Mouse (Mus musculus): ENCODE data around the gene Cenpp.

Gene Cenpp

DNA sequence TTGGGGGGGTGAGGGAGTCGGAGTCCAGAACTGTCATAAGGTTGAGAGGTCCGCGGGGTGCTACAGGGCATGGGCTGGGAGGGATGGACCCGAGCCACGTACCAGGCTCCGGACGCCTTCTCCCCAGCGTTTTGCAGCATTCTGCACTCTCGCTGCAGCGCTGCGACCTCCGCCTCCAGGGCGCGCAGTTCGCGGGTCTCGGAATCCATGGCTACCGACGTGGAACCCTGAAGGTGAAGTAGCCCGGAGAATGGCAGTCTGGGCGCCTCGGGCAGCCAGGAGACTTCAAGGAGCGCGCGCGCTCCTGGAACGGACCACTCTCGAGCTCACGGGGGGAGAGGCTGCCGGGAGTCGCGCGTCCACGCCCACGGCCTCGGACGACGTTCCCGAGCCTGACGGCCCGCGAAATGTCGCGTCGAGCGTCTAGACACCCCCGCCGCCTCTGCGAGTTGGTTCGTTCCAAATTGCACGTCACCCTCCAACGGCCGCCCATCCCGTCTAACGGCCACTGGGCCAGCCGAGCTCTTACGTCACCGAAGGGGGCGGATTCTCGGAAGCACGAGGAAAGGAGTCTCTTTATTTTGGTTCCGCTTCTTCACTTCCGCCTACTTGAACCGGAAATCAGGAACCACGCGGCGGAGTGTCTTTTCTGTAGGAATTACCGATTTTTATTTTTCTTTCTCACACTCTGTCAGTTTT lies at the start of gene Cenpp, which contains the start of gene Nol8:
Gene Cenpp (minus strand): TSS at position 305 of the 699 bp plus-strand sequence.
Gene Nol8 (plus strand): TSS at position 598 of the 699 bp plus-strand sequence.
- no peaks in the 10 kb centered on the region for H3K27me3 ChIP-seq (ENCODE audit: control insufficient read depth, insufficient read depth, low read length, poor library complexity, severe bottlenecking)
- DNase-seq (ENCODE audit: low read depth, low spot score): peak; percentile 100
- peaks cover 5% of the 10 kb centered on the region for H3K36me3 ChIP-seq (ENCODE audit: control insufficient read depth, insufficient read depth, low read length, poor library complexity, severe bottlenecking)

DNA sequence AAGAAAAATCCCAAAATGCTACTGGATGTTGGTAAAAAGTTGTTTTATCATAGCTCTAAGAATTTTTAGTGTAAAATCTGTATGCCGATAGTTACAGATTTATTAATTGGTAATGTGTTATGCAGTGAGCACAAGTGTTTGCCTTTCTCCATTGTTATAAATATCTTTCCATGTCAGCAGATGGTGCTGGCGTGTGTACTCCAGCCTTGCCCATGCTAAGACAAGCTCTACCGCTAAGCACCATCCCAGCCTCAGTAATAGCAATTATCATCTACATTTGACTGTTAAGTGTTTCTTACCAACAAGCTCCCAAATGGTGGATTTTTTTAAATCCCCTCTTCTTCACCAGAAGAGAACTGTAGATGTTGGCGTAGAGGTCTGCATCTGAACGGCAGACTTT lies 38.5 kb upstream of the Cenpp start:
- Histone ChIP-seq H3K36me3 (ENCODE audit: control insufficient read depth, insufficient read depth, low read length, poor library complexity, severe bottlenecking) (peaks cover 20% of the 10 kb centered on the region), H3K27me3 (ENCODE audit: control insufficient read depth, insufficient read depth, low read length, poor library complexity, severe bottlenecking) (no peaks in the 10 kb centered on the region)
- no peak for DNase-seq (ENCODE audit: low read depth, low spot score)

DNA sequence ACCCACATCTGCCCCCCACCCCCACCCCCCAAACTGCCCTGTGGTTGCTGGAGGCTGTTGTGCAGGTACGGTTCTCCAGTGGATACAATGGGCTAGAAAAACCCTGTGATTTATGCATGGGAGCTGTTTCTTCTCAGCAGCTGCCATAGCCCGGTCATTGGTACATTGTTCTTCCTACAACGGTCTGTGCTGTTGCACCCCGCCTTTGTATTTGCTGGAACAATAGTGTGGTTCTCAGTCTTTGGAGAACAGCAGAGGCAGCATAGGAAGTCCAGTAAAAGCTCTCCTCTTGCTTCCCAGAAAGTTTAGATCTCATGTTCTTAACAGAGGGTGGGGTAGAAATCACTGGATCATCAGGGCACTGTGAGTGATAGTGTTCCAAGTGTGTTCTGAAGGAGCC lies 31.7 kb upstream of the Cenpp start:
- peaks cover 2% of the 10 kb centered on the region; the same call in 1 of the 2 replicates for H3K36me3 ChIP-seq (ENCODE audit: control insufficient read depth, insufficient read depth, low read length, poor library complexity, severe bottlenecking)
- H3K27me3 ChIP-seq (ENCODE audit: control insufficient read depth, insufficient read depth, low read length, poor library complexity, severe bottlenecking): no peaks in the 10 kb centered on the region

DNA sequence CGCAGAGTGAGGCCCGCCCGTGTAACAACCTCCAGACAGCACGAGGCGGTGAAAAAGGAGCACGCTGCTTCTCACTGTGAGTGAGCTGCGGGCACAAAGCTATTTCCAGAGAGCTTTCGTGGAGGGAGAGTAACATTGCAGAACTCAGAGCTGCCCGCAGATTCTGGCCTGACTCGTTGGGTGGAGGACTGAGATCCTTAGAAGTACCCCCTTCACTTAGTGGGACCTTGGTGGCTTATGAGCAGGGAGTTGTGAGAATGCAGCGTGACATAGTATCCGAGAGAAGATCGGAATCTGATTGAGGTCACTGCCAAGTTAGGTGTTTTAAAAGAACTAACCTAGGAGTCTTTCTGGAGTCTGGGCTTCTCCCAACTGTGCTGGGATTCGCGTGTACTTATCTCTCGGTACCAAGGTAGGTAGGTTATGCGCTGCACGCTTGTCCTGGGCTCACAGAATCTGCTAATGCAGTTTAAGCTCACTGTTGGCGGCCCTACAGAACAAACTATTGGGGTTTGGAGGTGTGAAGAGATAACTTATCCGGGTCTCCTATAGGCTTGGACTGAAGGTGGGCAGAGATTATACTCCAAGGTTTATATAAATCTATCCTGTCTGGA lies 29.8 kb upstream of the Cenpp start:
- H3K27me3 ChIP-seq (ENCODE audit: control insufficient read depth, insufficient read depth, low read length, poor library complexity, severe bottlenecking): no peaks in the 10 kb centered on the region
- no peaks in the 10 kb centered on the region; the same call in 1 of the 2 replicates for H3K36me3 ChIP-seq (ENCODE audit: control insufficient read depth, insufficient read depth, low read length, poor library complexity, severe bottlenecking)
- no peak for DNase-seq (ENCODE audit: low read depth, low spot score)

More for the DNA sequence above, 31.7 kb upstream of the Cenpp start:
- no peak for DNase-seq (ENCODE audit: low read depth, low spot score)

DNA sequence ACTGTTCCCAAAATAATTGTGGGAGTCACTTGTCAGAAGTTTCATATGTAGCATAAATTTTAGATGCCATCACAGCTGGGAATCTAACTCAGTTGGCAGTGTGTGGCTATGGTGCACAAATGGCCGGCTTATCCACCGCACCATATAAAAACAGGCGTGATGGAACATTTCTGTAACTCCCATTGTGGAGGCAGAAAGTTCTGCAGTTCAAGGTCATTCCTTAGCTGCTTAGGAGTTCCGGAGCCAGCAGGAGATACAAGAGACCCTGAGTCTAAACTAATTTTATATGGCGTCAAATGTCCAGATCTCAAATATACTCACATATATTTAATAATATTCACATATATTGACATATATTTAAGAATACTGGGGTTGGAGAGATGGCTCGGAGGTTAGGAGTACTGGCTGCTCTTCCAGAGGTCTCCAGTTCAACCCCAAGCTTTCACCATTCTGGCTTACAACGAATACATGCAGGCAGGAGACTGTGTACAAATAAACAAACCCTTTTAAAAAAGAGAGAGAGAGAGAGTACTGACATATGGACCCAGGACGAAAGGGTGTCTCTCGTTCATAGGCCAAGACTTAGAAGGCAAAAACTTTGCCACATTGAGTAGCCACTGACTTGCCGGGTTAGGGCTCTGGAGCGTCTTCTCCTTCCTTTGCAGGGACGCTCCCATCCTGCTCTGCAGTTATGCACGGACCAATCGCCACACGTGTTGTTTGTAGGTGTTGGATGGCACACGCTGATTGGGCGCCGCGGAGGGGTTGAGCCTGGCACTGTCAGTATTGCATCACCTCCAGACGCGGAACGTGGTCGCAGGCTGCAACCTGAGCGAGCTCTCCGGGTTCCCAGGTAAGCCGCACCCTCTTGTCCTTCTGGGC lies 29.0 kb upstream of the Cenpp start, which contains the start of gene Iars:
Gene Iars (plus strand): TSS at position 750 of the 882 bp plus-strand sequence.
- peak; percentile 98 for DNase-seq (ENCODE audit: low read depth, low spot score)
- H3K36me3 ChIP-seq (ENCODE audit: control insufficient read depth, insufficient read depth, low read length, poor library complexity, severe bottlenecking): no peaks in the 10 kb centered on the region; the same call in 1 of the 2 replicates
- no peaks in the 10 kb centered on the region for H3K27me3 ChIP-seq (ENCODE audit: control insufficient read depth, insufficient read depth, low read length, poor library complexity, severe bottlenecking)

DNA sequence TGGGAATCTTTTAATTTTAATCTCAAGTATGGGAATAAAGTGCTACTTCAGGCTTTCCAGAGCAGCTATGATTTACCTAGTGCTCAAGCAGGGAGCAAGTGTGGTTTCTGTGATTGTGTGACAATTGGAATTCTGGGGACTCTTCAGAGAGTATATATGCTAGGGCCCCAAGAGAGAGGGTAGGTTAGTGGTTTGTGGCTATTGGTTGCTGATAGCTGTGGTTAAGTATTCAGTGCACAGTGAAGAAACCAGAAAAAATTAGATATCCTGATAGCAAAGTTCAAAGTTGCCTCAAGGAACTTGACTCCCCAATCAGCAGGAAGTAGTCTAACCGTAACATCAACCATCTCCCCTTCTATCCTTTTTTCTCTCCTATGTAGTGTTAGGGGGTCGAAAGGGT lies 25.2 kb upstream of the Cenpp start:
- DNase-seq (ENCODE audit: low read depth, low spot score): no peak
- no peaks in the 10 kb centered on the region for H3K27me3 ChIP-seq (ENCODE audit: control insufficient read depth, insufficient read depth, low read length, poor library complexity, severe bottlenecking)
- H3K36me3 ChIP-seq (ENCODE audit: control insufficient read depth, insufficient read depth, low read length, poor library complexity, severe bottlenecking): peaks cover 3% of the 10 kb centered on the region; the same call in 1 of the 2 replicates

DNA sequence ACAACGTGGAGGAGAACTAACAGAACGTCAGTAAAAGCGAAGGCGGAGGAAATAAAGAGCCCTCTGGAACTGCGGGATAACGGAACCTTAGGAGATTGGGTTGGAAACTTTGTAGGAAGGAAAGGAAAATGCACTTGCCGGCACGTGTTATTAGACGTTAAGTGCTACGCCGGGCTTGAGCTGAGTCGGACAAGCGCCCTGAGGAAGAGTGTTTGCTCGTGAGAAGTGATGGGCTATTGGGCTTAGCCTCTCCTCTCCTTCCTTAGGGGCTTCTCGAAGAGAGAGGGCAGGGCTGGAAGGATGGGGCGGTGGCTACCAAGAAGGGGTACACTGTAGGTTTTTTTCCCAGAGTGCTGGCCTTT lies 576 bp upstream of the Cenpp start:
- Histone ChIP-seq H3K36me3 (ENCODE audit: control insufficient read depth, insufficient read depth, low read length, poor library complexity, severe bottlenecking) (peaks cover 5% of the 10 kb centered on the region), H3K27me3 (ENCODE audit: control insufficient read depth, insufficient read depth, low read length, poor library complexity, severe bottlenecking) (no peaks in the 10 kb centered on the region)
- no peak for DNase-seq (ENCODE audit: low read depth, low spot score)

DNA sequence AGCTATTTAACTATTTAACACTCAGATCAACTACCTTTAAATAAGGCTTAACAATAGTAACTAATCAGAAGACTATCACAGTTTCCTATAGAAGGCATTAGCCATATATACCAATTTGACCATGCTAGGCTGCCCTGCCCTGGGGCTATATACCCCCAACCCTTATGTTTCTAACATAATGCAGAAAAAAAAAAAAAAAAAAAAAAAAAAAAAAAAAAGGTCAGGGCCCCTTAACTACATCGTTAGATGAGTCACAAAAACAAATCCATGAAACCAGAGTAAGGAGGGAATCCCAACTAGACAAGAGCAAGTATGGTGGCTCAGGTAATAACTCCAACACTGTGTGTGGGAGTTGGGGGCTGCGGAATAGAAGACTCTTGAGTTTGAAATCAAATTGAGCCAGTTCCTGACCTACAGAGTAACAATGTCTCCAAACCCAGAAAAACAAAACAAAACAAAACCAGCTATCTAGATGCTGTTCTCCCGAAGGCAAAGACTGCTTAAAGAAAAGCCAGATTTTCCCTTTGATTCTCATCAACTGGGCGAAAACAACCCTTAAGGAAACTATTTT lies 719 bp downstream of the Cenpp start:
- no peak for DNase-seq (ENCODE audit: low read depth, low spot score)
- H3K27me3 ChIP-seq (ENCODE audit: control insufficient read depth, insufficient read depth, low read length, poor library complexity, severe bottlenecking): no peaks in the 10 kb centered on the region

DNA sequence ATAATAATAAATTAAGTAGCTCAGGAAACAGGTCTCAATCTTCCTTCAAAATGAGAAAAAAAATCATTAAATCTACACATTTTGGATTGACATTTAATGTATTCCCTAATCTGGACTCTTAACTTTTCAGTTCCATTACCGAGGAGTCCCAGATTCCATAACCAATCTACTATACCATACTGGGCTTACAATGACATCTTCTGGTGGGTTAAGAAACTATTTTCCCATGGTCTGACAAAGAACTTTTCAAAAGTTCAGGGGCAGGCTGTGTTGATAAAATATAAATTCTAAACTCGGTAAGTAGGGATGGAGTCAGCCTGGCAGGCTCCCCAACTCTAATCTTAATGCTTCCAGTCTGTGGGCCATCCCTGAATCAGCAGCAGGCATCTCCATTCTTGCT lies 1.4 kb downstream of the Cenpp start:
- no peaks in the 10 kb centered on the region for H3K27me3 ChIP-seq (ENCODE audit: control insufficient read depth, insufficient read depth, low read length, poor library complexity, severe bottlenecking)
- no peak for DNase-seq (ENCODE audit: low read depth, low spot score)
- H3K36me3 ChIP-seq (ENCODE audit: control insufficient read depth, insufficient read depth, low read length, poor library complexity, severe bottlenecking): no peaks in the 10 kb centered on the region

More for the DNA sequence above, 719 bp downstream of the Cenpp start:
- H3K36me3 ChIP-seq (ENCODE audit: control insufficient read depth, insufficient read depth, low read length, poor library complexity, severe bottlenecking): 0 out of 2 replicates have a peak, but pooled peaks cover 1% of the 10 kb centered on the region

DNA sequence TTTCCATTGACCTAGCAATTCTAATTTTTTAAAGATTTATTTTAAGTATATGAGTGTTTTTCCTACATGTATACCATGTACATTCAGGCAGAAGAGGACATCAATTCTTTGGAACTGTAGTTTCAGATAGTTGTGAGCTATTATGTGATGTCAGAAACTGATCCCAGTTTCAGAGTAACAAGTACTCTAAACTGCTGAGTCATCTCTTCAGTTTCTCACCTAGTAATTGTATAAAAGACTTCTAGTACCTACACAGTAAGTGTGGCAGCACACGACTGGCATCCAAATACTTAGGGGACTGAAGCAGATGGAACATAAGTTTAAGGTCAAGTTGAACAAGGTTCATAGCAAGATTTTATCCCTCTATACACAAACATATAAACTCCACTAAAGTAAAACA lies 6.6 kb downstream of the Cenpp start:
- Histone ChIP-seq H3K36me3 (ENCODE audit: control insufficient read depth, insufficient read depth, low read length, poor library complexity, severe bottlenecking) (no peaks in the 10 kb centered on the region), H3K27me3 (ENCODE audit: control insufficient read depth, insufficient read depth, low read length, poor library complexity, severe bottlenecking) (no peaks in the 10 kb centered on the region)
- no peak for DNase-seq (ENCODE audit: low read depth, low spot score)

DNA sequence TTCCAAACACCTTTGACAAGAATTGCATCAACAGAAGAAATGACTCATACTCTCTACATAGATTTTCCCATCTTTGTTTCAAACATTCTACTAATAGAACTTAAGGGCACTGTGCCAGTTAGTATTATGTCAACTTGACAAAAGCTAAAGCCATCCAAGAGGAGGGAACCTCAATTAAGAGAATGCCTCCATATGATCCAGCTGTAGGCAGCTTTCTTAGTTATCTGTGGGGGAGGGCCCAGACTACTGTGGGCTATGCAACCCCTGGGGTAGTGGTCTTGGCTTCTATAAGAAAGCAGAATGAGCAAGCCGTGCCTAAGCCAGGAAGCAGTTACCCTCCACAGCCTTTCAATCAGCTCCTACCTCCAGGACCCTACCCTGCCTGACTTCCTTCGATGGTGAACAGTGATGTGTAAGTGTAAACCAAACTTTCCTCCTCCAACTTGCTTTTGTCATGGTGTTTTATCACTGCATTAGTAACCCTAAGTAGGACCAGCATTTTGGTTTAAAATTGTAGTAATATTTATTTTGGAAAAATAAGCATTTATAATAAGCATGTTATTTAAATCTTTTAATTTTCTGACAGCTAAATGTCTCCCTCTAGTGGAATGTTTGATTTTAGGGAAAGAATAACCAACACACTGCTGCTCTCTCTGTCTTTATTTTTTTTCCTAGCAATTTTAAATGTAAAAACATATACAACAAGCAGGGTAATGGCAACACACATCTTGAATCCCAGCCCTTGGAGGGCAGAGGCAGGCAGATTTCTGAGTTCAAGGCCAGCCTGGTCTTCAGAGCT lies 7.7 kb downstream of the Cenpp start:
- peak; percentile 51 for DNase-seq (ENCODE audit: low read depth, low spot score)
- Histone ChIP-seq H3K27me3 (ENCODE audit: control insufficient read depth, insufficient read depth, low read length, poor library complexity, severe bottlenecking) (no peaks in the 10 kb centered on the region), H3K36me3 (ENCODE audit: control insufficient read depth, insufficient read depth, low read length, poor library complexity, severe bottlenecking) (no peaks in the 10 kb centered on the region)

DNA sequence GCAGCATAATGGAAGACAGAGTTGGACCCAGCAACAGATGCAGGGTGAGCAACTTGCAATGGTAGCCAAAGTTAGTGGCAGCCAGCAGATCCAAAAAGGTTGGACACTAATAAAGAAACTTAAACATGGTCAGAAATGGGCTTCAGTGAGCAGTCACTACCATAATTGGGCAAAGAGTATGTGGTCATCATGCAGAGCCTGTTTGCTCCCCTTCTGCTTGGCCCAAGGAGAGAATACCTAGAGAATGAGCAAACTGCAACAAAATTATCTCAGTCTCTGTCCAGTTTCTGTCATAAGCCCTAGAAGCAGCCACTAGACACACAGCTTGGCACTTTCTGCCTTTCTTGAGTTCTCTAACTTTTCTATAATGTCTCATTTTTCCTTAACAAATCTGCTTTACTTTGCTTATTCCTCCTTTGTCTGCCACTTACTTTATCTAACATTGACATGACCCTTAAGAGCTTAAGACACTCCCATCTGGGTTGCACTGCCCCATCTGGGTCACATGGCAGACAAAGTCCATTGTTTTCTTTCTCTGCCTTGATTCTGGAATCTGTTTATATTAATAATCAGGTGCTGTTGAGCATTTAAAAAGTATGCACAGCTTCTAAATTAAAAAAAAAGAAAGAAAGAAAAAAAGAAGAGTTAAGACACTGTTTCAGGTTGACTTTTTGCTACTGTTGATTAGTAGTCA lies 8.8 kb downstream of the Cenpp start:
- no peaks in the 10 kb centered on the region for H3K36me3 ChIP-seq (ENCODE audit: control insufficient read depth, insufficient read depth, low read length, poor library complexity, severe bottlenecking)
- H3K27me3 ChIP-seq (ENCODE audit: control insufficient read depth, insufficient read depth, low read length, poor library complexity, severe bottlenecking): no peaks in the 10 kb centered on the region
- no peak for DNase-seq (ENCODE audit: low read depth, low spot score)

DNA sequence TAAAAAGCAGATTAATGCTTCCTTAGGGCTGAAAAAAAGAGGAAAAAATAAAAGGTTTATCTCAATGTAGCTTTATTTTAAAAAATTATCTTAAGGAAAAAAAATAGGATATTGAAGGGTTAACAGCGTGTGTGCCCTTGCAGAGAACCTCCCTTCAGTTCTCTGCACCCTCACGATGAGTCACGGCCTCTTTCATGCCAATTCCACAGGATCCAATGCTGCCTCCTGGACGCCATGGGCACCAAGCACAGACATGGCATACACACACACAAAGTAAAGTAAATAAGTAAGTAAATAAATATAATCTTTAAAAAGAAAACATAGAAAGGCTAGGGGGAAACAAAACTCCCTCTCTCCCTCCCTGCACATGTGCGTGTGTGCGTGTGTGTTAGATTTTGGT lies 9.9 kb downstream of the Cenpp start:
- no peaks in the 10 kb centered on the region for H3K27me3 ChIP-seq (ENCODE audit: control insufficient read depth, insufficient read depth, low read length, poor library complexity, severe bottlenecking)
- H3K36me3 ChIP-seq (ENCODE audit: control insufficient read depth, insufficient read depth, low read length, poor library complexity, severe bottlenecking): no peaks in the 10 kb centered on the region
- DNase-seq (ENCODE audit: low read depth, low spot score): no peak

Measured in splenic B cell, adult 2 months (primary cell).